Mouse (Mus musculus) forebrain, embryonic 13.5 days (tissue): Measurements from ENCODE around the gene Nsl1. TPM values are rescaled to one million over a fixed set of nuclear protein-coding genes. Genes with fewer than 3 reads are reported as not detected.
"Not testable (repeated sequence)": the region's sequence is repeated elsewhere in the genome, so short reads cannot be mapped to it uniquely, and the experiment has no call there.

Experiments used
- ATAC-seq: fragments of 200-750 bp; cut with Nextera tagmentation; 2 replicates; pipeline ENCODE4 v1.8.0; 2017
- H3K27ac ChIP-seq: fragments of 300-500 bp; sonication (generic); 2 replicates; pipeline ENCODE4 v1.5.1; 2015; ENCODE audit warnings: inconsistent platforms, mild to moderate bottlenecking, moderate library complexity
- H3K27me3 ChIP-seq: fragments of 300-500 bp; sonication (generic); 2 replicates; pipeline ENCODE4 v1.6.1; 2015; ENCODE audit warnings: mild to moderate bottlenecking, inconsistent platforms
- H3K36me3 ChIP-seq: fragments of 300-500 bp; sonication (generic); 2 replicates; pipeline ENCODE4 v1.6.1; 2015; ENCODE audit warnings: mild to moderate bottlenecking, inconsistent platforms; ENCODE audit not compliant: poor library complexity, severe bottlenecking
- H3K4me1 ChIP-seq: fragments of 300-500 bp; sonication (generic); 2 replicates; pipeline ENCODE4 v1.6.1; 2015; ENCODE audit warnings: inconsistent platforms
- H3K4me2 ChIP-seq: fragments of 300-500 bp; sonication (generic); 2 replicates; pipeline ENCODE4 v1.6.1; 2015; ENCODE audit warnings: inconsistent platforms, mild to moderate bottlenecking, moderate library complexity
- H3K4me3 ChIP-seq: fragments of 300-500 bp; sonication (generic); 2 replicates; pipeline ENCODE4 v1.5.1; 2015; ENCODE audit warnings: mild to moderate bottlenecking, inconsistent platforms
- H3K9ac ChIP-seq: fragments of 300-500 bp; sonication (generic); 2 replicates; pipeline ENCODE4 v1.6.1; 2015; ENCODE audit warnings: mild to moderate bottlenecking, inconsistent platforms
- H3K9me3 ChIP-seq: fragments of 300-500 bp; sonication (generic); replicated peaks from 2 replicates; pipeline ENCODE4 v1.6.1; 2016; ENCODE audit warnings: inconsistent platforms
- WGBS: fragments of 180-500 bp; shearing (Covaris S2); methylation state at CpG from one replicate; pipeline ENCODE4 v1.1.7; 2015; 5-methylcytosine and 5-hydroxymethylcytosine counted together
- polyA plus RNA-seq: library from polyadenylated mRNA; unstranded; fragments of >200 nt; fragmentation: Nextera tagmentation; extraction: Ambion mirVana; gene quantifications from 2 replicates; pipeline ENCODE4 v1.2.1, GENCODE M21; 2015

The Nsl1 gene
- 19.7 and 20.8 TPM in 2 replicates for polyA plus RNA-seq

- H3K4me3 ChIP-seq, result peak within 1 kb of the TSS; percentile 89
- peak within 1 kb of the TSS; percentile 87 for H3K4me2 ChIP-seq
- ATAC-seq, result peak; percentile 93
- H3K9me3 ChIP-seq, result no peaks in the 10 kb centered on the region
- no peaks in the 10 kb centered on the region for H3K27me3 ChIP-seq
- H3K4me1 ChIP-seq, result peaks cover 19% of the 10 kb centered on the region
- peaks cover 20% of the 10 kb centered on the region for H3K36me3 ChIP-seq
- peak within 1 kb of the TSS; percentile 66 for H3K27ac ChIP-seq
- under 1% methylated on average over 56 of the region's 56 CpGs for WGBS
- peak within 1 kb of the TSS; percentile 74 for H3K9ac ChIP-seq
These were observed at the start of gene Nsl1, which contains the start of gene Tatdn3 for GRCm38 (mm10) chr1:191062781-191063485. Gene Nsl1, plus strand, starts transcription at chr1:191063012. Gene Tatdn3, minus strand, starts transcription at chr1:191062932.

- H3K36me3 ChIP-seq, result peaks cover 52% of the 10 kb centered on the region
- H3K9ac ChIP-seq, result no peak overlapping the region
- H3K4me1 ChIP-seq, result no peaks in the 10 kb centered on the region
- no peak for ATAC-seq
- H3K9me3 ChIP-seq, result no peaks in the 10 kb centered on the region
- 96% methylated on average over 3 of the region's 3 CpGs for WGBS
- H3K27me3 ChIP-seq, result no peaks in the 10 kb centered on the region
- no peak overlapping the region for H3K4me3 ChIP-seq
- no peak overlapping the region for H3K27ac ChIP-seq
- H3K4me2 ChIP-seq, result no peak overlapping the region
These were observed 48.5 kb upstream of the Nsl1 start for GRCm38 (mm10) chr1:191014271-191014670.

GRCm38 (mm10) chr1:191019803-191020202 lies 43.0 kb upstream of the Nsl1 start:
- Histone ChIP-seq H3K9me3 (no peaks in the 10 kb centered on the region), H3K4me1 (peaks cover 5% of the 10 kb centered on the region), H3K9ac (no peak overlapping the region), H3K36me3 (peaks cover 16% of the 10 kb centered on the region), H3K4me2 (no peak overlapping the region), H3K27me3 (no peaks in the 10 kb centered on the region), H3K4me3 (no peak overlapping the region), H3K27ac (no peak overlapping the region)
- 96% methylated on average over 5 of the region's 5 CpGs for WGBS
- ATAC-seq, result no peak

GRCm38 (mm10) chr1:191020217-191020924 lies 42.4 kb upstream of the Nsl1 start:
- WGBS, result 84% methylated on average over 3 of the region's 3 CpGs
- Histone ChIP-seq H3K4me1 (peaks cover 11% of the 10 kb centered on the region), H3K27me3 (no peaks in the 10 kb centered on the region), H3K4me3 (no peak overlapping the region), H3K27ac (no peak overlapping the region), H3K4me2 (no peak overlapping the region), H3K36me3 (peaks cover 16% of the 10 kb centered on the region), H3K9ac (no peak overlapping the region), H3K9me3 (no peaks in the 10 kb centered on the region)
- ATAC-seq, result no peak

- peaks cover 14% of the 10 kb centered on the region for H3K4me1 ChIP-seq
- no peaks in the 10 kb centered on the region for H3K9me3 ChIP-seq
- H3K4me3 ChIP-seq, result no peak overlapping the region
- no peak overlapping the region for H3K4me2 ChIP-seq
- H3K9ac ChIP-seq, result no peak overlapping the region
- WGBS, result 82% methylated on average over 7 of the region's 7 CpGs
- ATAC-seq, result no peak
- H3K36me3 ChIP-seq, result peaks cover 16% of the 10 kb centered on the region
- no peak overlapping the region; the same call in 1 of the 2 replicates for H3K27ac ChIP-seq
- no peaks in the 10 kb centered on the region for H3K27me3 ChIP-seq
These were observed 41.8 kb upstream of the Nsl1 start for GRCm38 (mm10) chr1:191021016-191021415.

GRCm38 (mm10) chr1:191023140-191023539 lies 39.7 kb upstream of the Nsl1 start:
- Histone ChIP-seq H3K4me2 (no peak overlapping the region), H3K4me3 (no peak overlapping the region), H3K9me3 (no peaks in the 10 kb centered on the region), H3K27ac (no peak overlapping the region), H3K27me3 (no peaks in the 10 kb centered on the region), H3K9ac (no peak overlapping the region), H3K4me1 (peaks cover 20% of the 10 kb centered on the region), H3K36me3 (peaks cover 10% of the 10 kb centered on the region)
- WGBS, result 97% methylated on average over 2 of the region's 2 CpGs
- no peak for ATAC-seq

GRCm38 (mm10) chr1:191023806-191024205 lies 39.0 kb upstream of the Nsl1 start:
- peaks cover 20% of the 10 kb centered on the region for H3K4me1 ChIP-seq
- not testable (repeated sequence) for H3K9me3 ChIP-seq, H3K4me3 ChIP-seq, H3K4me2 ChIP-seq, H3K27ac ChIP-seq, ATAC-seq, H3K27me3 ChIP-seq, H3K9ac ChIP-seq
- WGBS, result 94% methylated on average over 6 of the region's 6 CpGs
- peaks cover 10% of the 10 kb centered on the region for H3K36me3 ChIP-seq

GRCm38 (mm10) chr1:191025016-191026012 lies 37.5 kb upstream of the Nsl1 start:
- ATAC-seq, result no peak; the same call in none of the 2 replicates
- H3K27ac ChIP-seq, result peak overlapping the region; percentile 87
- peak overlapping the region; percentile 90 for H3K9ac ChIP-seq
- WGBS, result under 1% methylated on average over 68 of the region's 69 CpGs
- H3K4me1 ChIP-seq, result peaks cover 20% of the 10 kb centered on the region
- H3K9me3 ChIP-seq, result no peaks in the 10 kb centered on the region
- H3K36me3 ChIP-seq, result peaks cover 8% of the 10 kb centered on the region; the same call in 1 of the 2 replicates
- no peaks in the 10 kb centered on the region for H3K27me3 ChIP-seq
- H3K4me3 ChIP-seq, result peak overlapping the region; percentile 79
- peak overlapping the region; percentile 99 for H3K4me2 ChIP-seq

- Histone ChIP-seq H3K36me3 (peaks cover 8% of the 10 kb centered on the region; the same call in 1 of the 2 replicates), H3K4me1 (peaks cover 20% of the 10 kb centered on the region), H3K9me3 (no peaks in the 10 kb centered on the region), H3K9ac (peak within 1 kb of the TSS; percentile 90), H3K4me2 (peak within 1 kb of the TSS; percentile 99), H3K27ac (peak within 1 kb of the TSS; percentile 87), H3K4me3 (peak within 1 kb of the TSS; percentile 79), H3K27me3 (no peaks in the 10 kb centered on the region)
- peak; percentile 100 for ATAC-seq
- WGBS, result under 1% methylated on average over 42 of the region's 50 CpGs
These were observed 36.6 kb upstream of the Nsl1 start, which contains the start of gene Flvcr1 for GRCm38 (mm10) chr1:191026021-191026713. Gene Flvcr1, minus strand, starts transcription at chr1:191026158.

GRCm38 (mm10) chr1:191030182-191030581 lies 32.6 kb upstream of the Nsl1 start:
- 71% methylated on average over 10 of the region's 10 CpGs for WGBS
- H3K27me3 ChIP-seq, result no peaks in the 10 kb centered on the region
- ATAC-seq, result no peak
- H3K4me3 ChIP-seq, result no peak overlapping the region
- H3K9ac ChIP-seq, result no peak overlapping the region
- H3K4me2 ChIP-seq, result no peak overlapping the region
- H3K4me1 ChIP-seq, result peaks cover 11% of the 10 kb centered on the region
- H3K27ac ChIP-seq, result no peak overlapping the region
- H3K9me3 ChIP-seq, result no peaks in the 10 kb centered on the region
- no peaks in the 10 kb centered on the region for H3K36me3 ChIP-seq

GRCm38 (mm10) chr1:191030922-191031425 lies 31.8 kb upstream of the Nsl1 start:
- H3K9ac ChIP-seq, ATAC-seq, H3K9me3 ChIP-seq, H3K27ac ChIP-seq, H3K4me1 ChIP-seq, H3K27me3 ChIP-seq, H3K4me2 ChIP-seq, H3K36me3 ChIP-seq, H3K4me3 ChIP-seq: not testable (repeated sequence)
- 86% methylated on average over 6 of the region's 6 CpGs for WGBS
